24 mouse cellular contexts compared by ENCODE assay signal in genomic region chr12:118704826-118705225, GRCm38 (mm10).
DNase-seq lines count a peak whose midpoint lies in the region; ATAC-seq and TF ChIP-seq lines count a peak whose summit lies in the region.
"Had no signal": no experiment of that assay in that cellular context is flagged by ENCODE, and none has a peak within 500 bp of the region (broad histone marks: within the 10 kb centered on the region; RNA-seq: fewer than 3 reads in every experiment).

No protein-coding gene starts in this region.

- H3K36me3 ChIP-seq in forebrain, embryonic 14.5 days (ENCODE audit: control insufficient read depth, insufficient read depth, low read length), result no peaks in the 10 kb centered on the region
- H3K36me3 ChIP-seq in forebrain, embryonic 12.5 days (replicated peaks), result no peaks in the 10 kb centered on the region
- no peaks in the 10 kb centered on the region for H3K36me3 ChIP-seq in forebrain, postnatal 0 days (ENCODE audit: insufficient read depth)
- H3K36me3 ChIP-seq: embryonic facial prominence, embryonic 10.5 days; embryonic facial prominence, embryonic 12.5 days; G1E had no signal

- no peak for TF ChIP-seq CTCF in brain, embryonic 14.5 days (IDR thresholded peaks at IDR 0.05; ENCODE audit: borderline replicate concordance, extremely low read depth, insufficient read depth, insufficient read length)
- TF ChIP-seq CTCF in forebrain, postnatal 0 days (IDR thresholded peaks at IDR 0.05; ENCODE audit: low read depth), result no peak

- TF ChIP-seq POLR2A in brain, embryonic 14.5 days (IDR thresholded peaks at IDR 0.05; ENCODE audit: borderline replicate concordance, extremely low read depth, insufficient read depth, insufficient read length, poor library complexity, severe bottlenecking), result no peak

- H3K4me2 ChIP-seq in forebrain, embryonic 14.5 days (ENCODE audit: low read length), result no peak overlapping the region
- no peak overlapping the region for H3K4me2 ChIP-seq in forebrain, embryonic 12.5 days
- no peak overlapping the region for H3K4me2 ChIP-seq in forebrain, postnatal 0 days (ENCODE audit: low read depth)
- H3K4me2 ChIP-seq: embryonic facial prominence, embryonic 12.5 days had no signal

- no peak overlapping the region for H3K9ac ChIP-seq in forebrain, embryonic 14.5 days (ENCODE audit: low read length)
- H3K9ac ChIP-seq in forebrain, embryonic 12.5 days, result no peak overlapping the region
- H3K9ac ChIP-seq in forebrain, postnatal 0 days, result no peak overlapping the region
- H3K9ac ChIP-seq: embryonic facial prominence, embryonic 12.5 days had no signal

- H3K9me3 ChIP-seq in forebrain, embryonic 14.5 days (replicated peaks; ENCODE audit: control insufficient read depth, low read length), result no peaks in the 10 kb centered on the region
- H3K9me3 ChIP-seq in forebrain, embryonic 12.5 days, result no peaks in the 10 kb centered on the region
- no peaks in the 10 kb centered on the region for H3K9me3 ChIP-seq in forebrain, postnatal 0 days (ENCODE audit: low read length)
- H3K9me3 ChIP-seq: embryonic facial prominence, embryonic 10.5 days; embryonic facial prominence, embryonic 12.5 days; G1E had no signal

- WGBS in forebrain, embryonic 14.5 days, result 73% methylated on average over 2 of the region's 2 CpGs
- 86% methylated on average over 2 of the region's 2 CpGs for WGBS in forebrain, embryonic 12.5 days
- 51% methylated on average over 2 of the region's 2 CpGs for WGBS in forebrain, postnatal 0 days

- no peak overlapping the region for H3K4me3 ChIP-seq in forebrain, embryonic 14.5 days (ENCODE audit: low read depth, low read length)
- no peak overlapping the region for H3K4me3 ChIP-seq in forebrain, embryonic 12.5 days (replicated peaks)
- H3K4me3 ChIP-seq in forebrain, postnatal 0 days (ENCODE audit: low read depth, low read length), result no peak overlapping the region
- H3K4me3 ChIP-seq: embryonic facial prominence, embryonic 10.5 days; embryonic facial prominence, embryonic 12.5 days had no signal

- DNase-seq in forebrain, embryonic 14.5 days (ENCODE audit: low spot score), result peak; percentile 68
- peak; percentile 68 for DNase-seq in heart, adult 11 months
- DNase-seq in heart, adult 18-20 months, result no peak
- DNase-seq in brain, embryonic 14.5 days (ENCODE audit: low read depth), result peak; percentile 78
- peak; percentile 13 for DNase-seq in forebrain, postnatal 0 days
- DNase-seq in ovary, postnatal 36 days (ENCODE audit: low spot score), result no peak
- DNase-seq in retina, postnatal 1 day, result no peak
- DNase-seq: adrenal gland, adult 8-10 months; adrenal gland, postnatal 14 days; adrenal gland, postnatal 36 days; cerebellum, adult 11 months; cerebellum, adult 18-20 months; cerebellum, adult 8-10 months; cerebellum, adult 9-11 months; cerebellum, postnatal 14 days; cerebellum, postnatal 36 days had no signal

- no peak overlapping the region for H3K27ac ChIP-seq in forebrain, embryonic 14.5 days (ENCODE audit: low read depth, low read length)
- H3K27ac ChIP-seq in forebrain, embryonic 12.5 days, result no peak overlapping the region
- H3K27ac ChIP-seq in forebrain, postnatal 0 days (ENCODE audit: low read depth, low read length), result no peak overlapping the region
- H3K27ac ChIP-seq: embryonic facial prominence, embryonic 10.5 days; embryonic facial prominence, embryonic 12.5 days had no signal

- ATAC-seq in forebrain, embryonic 14.5 days, result peak; percentile 73; the same call in 1 of the 2 replicates
- ATAC-seq in forebrain, embryonic 12.5 days (ENCODE audit: low FRiP score), result no peak
- no peak for ATAC-seq in forebrain, postnatal 0 days
- ATAC-seq: activated CD4-positive, CD25-positive, alpha-beta regulatory T cell, adult 4 months; CD4-positive, CD25-positive, alpha-beta regulatory T cell, adult 4 months; Patski had no signal

- H3K27me3 ChIP-seq in forebrain, embryonic 14.5 days (replicated peaks; ENCODE audit: control insufficient read depth, insufficient read depth, low read length), result no peaks in the 10 kb centered on the region
- H3K27me3 ChIP-seq in forebrain, embryonic 12.5 days, result peaks cover 14% of the 10 kb centered on the region; the same call in 1 of the 2 replicates
- no peaks in the 10 kb centered on the region for H3K27me3 ChIP-seq in forebrain, postnatal 0 days (ENCODE audit: insufficient read depth, low read length)
- H3K27me3 ChIP-seq: CH12.LX; embryonic facial prominence, embryonic 12.5 days; Patski had no signal

- 0 out of 2 replicates have a peak, but pooled peaks cover 6% of the 10 kb centered on the region for H3K4me1 ChIP-seq in forebrain, embryonic 14.5 days (ENCODE audit: control insufficient read depth, insufficient read depth, low read length)
- H3K4me1 ChIP-seq in forebrain, embryonic 12.5 days, result peaks cover 7% of the 10 kb centered on the region; the same call in 1 of the 2 replicates
- no peaks in the 10 kb centered on the region for H3K4me1 ChIP-seq in forebrain, postnatal 0 days (ENCODE audit: insufficient read depth)
- H3K4me1 ChIP-seq: embryonic facial prominence, embryonic 10.5 days; embryonic facial prominence, embryonic 12.5 days had no signal

Comparison
In these comparisons a context has a peak if more than half of its experiments do, and no peak if none do; other contexts are left out.
1. DNase-seq: peak in forebrain, embryonic 14.5 days (single experiment), heart, adult 11 months (single experiment), brain, embryonic 14.5 days (single experiment) and forebrain, postnatal 0 days (single experiment); none in heart, adult 18-20 months (0 of 2), ovary, postnatal 36 days (single experiment) and retina, postnatal 1 day (single experiment).